Comparison of ENCODE assay signal across 15 mouse cellular contexts in the genomic region with DNA sequence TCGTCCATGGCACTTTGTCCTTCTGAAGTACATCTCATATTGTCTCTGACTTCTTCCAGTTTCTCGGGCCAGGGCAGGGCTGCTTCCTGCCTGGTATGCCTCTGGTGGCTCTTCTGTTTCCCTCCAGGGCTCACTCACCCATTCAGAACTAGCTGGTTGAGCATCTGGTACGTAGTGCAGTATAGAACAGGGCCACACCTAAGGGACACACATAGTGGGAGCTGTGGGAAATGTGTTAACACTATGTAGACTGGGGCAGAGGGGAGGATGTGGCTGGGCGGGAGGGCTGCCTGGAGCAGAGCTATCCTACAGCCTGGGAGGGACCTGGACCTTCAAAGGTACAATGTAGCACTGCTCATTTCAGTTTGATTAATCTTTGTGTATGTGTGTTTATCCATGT.
"Had no signal": no experiment of that assay in that cellular context is flagged by ENCODE, and none has a peak within 500 bp of the region (broad histone marks: within the 10 kb centered on the region; RNA-seq: fewer than 3 reads in every experiment).

No protein-coding gene starts in this region.

- H3K4me1 ChIP-seq: midbrain, embryonic 13.5 days had no signal

- H3K9ac ChIP-seq: liver, embryonic 15.5 days; lung, embryonic 15.5 days; midbrain, embryonic 13.5 days had no signal

- ATAC-seq: midbrain, embryonic 13.5 days had no signal

- H3K36me3 ChIP-seq: liver, embryonic 15.5 days; lung, embryonic 15.5 days; midbrain, embryonic 13.5 days had no signal

- H3K9me3 ChIP-seq: liver, embryonic 15.5 days; lung, embryonic 15.5 days; midbrain, embryonic 13.5 days had no signal

- H3K27ac ChIP-seq: layer of hippocampus, adult 2 months; liver, embryonic 15.5 days; lung, embryonic 15.5 days; midbrain, embryonic 13.5 days had no signal

- DNase-seq: kidney, adult 11 months; kidney, adult 9 months; kidney, postnatal 10 days; kidney, postnatal 4 days; left cerebral cortex, postnatal 4 days; lung, postnatal 36 days; right cerebral cortex, postnatal 4 days; spleen, adult 18-20 months; thymus, adult 2 months; thymus, postnatal 25 days had no signal

- H3K4me3 ChIP-seq: layer of hippocampus, adult 2 months; liver, embryonic 15.5 days; lung, embryonic 15.5 days; midbrain, embryonic 13.5 days had no signal

- H3K27me3 ChIP-seq: liver, embryonic 15.5 days; lung, embryonic 15.5 days; midbrain, embryonic 13.5 days had no signal

- H3K4me2 ChIP-seq: liver, embryonic 11.5 days; liver, embryonic 15.5 days; lung, embryonic 15.5 days; midbrain, embryonic 13.5 days had no signal
